Mouse (Mus musculus): ENCODE results near the gene Gm6614. TPM values are rescaled to one million over a fixed set of nuclear protein-coding genes. Genes with fewer than 3 reads are reported as not detected.

The Gm6614 gene
- not detected in 2 replicates for polyA plus RNA-seq (2012)

GRCm38 (mm10) chr6:142011364-142011955 is at the start of gene Gm6614:
Gene Gm6614, minus strand, starts transcription at chr6:142011414.
- TF ChIP-seq GATA1 (IDR thresholded peaks at IDR 0.05; ENCODE audit: low read length), result no peak

DNA sequence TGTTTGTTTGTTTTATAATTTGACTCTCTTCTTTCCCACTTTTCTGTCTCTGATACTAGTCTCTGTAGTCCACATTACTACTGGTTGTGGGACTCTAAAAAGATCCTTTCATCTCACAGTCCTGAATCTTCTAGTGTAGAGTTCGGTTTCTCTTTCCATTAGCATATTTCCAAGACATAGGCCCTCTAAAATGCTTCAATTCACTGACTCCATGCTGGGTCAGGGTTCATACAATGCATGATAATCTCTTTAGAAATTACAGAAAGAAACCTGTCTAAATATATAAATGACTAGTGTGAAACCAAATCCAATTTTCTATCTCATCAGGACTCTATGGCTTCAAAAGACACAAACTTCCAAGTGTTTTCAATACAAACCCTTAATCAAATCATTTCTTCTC is 36.5 kb upstream of the Gm6614 start:
- TF ChIP-seq GATA1 (IDR thresholded peaks at IDR 0.05; ENCODE audit: low read length), result no peak

- TF ChIP-seq GATA1 (IDR thresholded peaks at IDR 0.05; ENCODE audit: low read length), result no peak
Observed at GRCm38 (mm10) chr6:142045746-142046145, 34.5 kb upstream of the Gm6614 start.

- TF ChIP-seq GATA1 (IDR thresholded peaks at IDR 0.05; ENCODE audit: low read length), result no peak
Observed at GRCm38 (mm10) chr6:142041896-142042295, 30.7 kb upstream of the Gm6614 start.

- TF ChIP-seq GATA1 (IDR thresholded peaks at IDR 0.05; ENCODE audit: low read length), result no peak
Observed at GRCm38 (mm10) chr6:142040306-142041175, 29.3 kb upstream of the Gm6614 start.

GRCm38 (mm10) chr6:142035771-142036170 is 24.6 kb upstream of the Gm6614 start:
- no peak for TF ChIP-seq GATA1 (IDR thresholded peaks at IDR 0.05; ENCODE audit: low read length)

DNA sequence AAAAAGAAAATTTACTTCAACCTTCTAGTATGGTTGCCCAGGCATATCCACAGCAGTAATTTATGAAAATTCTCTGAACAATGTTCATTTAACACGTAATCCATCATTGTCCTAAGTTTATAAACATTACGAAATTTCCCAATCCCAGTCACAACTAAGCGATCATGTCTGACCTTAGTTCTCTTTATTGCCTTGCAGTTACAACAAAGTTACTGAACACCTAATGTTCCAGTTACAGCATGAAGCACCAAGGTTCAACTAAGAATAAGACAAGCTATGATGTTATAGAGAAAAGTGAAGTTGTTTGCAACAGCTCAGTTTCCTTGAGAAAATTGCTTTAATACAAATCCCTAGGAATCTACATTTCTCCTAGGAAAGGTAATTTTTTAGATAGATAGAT is 10.5 kb upstream of the Gm6614 start:
- TF ChIP-seq GATA1 (IDR thresholded peaks at IDR 0.05; ENCODE audit: low read length), result no peak

- no peak for TF ChIP-seq GATA1 (IDR thresholded peaks at IDR 0.05; ENCODE audit: low read length)
Observed at GRCm38 (mm10) chr6:141986772-141987171, 24.4 kb downstream of the Gm6614 start.

DNA sequence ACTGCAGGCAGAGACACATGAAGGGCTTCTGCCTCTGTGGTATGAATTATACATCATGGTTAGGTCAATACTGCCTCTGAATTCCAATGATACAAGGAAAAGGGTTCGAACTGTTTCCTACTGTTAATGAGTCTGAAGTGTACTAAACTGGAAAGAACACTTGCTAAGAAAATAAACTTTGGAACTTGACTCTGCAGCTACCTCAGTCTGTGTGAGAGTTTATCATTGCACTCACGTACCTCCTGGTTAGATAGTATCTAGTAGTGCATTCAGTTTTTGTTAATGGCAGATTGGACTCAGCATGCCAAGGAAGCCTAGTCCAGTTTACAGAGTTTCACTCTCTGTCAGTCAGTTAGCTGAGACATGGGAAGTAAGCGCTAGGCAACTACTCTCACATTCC is 26.6 kb downstream of the Gm6614 start:
- TF ChIP-seq GATA1 (IDR thresholded peaks at IDR 0.05; ENCODE audit: low read length), result no peak

- TF ChIP-seq GATA1 (IDR thresholded peaks at IDR 0.05; ENCODE audit: low read length), result no peak
Observed at GRCm38 (mm10) chr6:141962420-141962819, 48.8 kb downstream of the Gm6614 start.

DNA sequence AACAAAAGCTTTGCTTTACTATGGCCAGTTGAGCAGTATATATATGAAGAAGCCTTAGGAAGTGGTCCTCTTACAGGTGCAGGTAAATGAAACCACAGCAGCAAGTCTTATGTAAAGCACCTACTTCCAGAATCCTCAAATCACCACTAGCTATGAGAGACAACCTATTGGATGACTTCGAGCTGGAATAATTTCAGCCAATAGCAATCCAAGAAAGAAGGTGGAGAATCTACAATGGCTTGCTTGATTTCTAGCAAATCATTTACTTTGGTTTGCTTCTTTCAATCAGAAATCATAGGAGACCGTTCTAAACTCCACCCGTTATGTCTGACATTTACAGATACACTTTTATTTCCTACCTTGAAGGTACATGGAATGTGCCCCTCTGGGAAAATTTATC is 49.4 kb downstream of the Gm6614 start:
- no peak for TF ChIP-seq GATA1 (IDR thresholded peaks at IDR 0.05; ENCODE audit: low read length)

DNA sequence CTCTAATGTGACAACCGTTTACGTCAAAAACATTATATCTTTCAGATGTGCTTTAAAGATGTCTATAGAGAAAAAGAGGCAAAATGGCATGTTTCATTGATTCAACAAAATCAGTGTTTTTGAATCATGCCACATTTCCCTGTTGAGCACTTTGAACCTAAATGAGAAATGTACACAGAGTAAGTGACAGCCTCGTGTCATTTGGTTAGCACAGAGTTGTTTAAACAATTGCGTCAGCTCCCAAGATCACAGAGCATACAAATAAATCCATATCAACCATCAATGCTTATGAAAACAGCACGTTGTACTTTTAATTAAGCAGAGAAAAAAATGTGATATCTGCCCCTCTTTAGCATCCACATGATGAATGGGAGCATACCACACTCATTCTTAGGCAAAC is 50.7 kb downstream of the Gm6614 start:
- no peak for TF ChIP-seq GATA1 (IDR thresholded peaks at IDR 0.05; ENCODE audit: low read length)

DNA sequence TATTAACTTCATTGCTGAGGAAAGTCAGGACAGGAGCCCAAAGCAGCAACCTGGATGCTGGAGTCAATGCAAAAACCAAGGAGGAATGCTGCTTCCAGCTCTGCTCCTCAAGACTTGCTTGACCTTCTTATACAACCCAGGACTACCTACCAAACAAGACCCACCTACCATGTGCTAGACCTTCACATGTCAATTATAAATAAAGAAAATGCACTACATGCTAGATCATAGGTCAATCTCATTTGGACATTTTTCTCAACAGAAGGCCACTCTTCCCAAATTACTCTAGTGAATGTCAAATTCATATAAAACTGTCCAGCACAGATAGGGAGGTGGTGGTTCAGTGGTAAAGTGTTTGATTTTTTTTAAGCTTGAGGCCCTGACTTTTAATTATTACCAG is 64.4 kb downstream of the Gm6614 start, which contains the start of gene Slco1a1:
Gene Slco1a1 (minus strand): TSS at position 101 of the 400 bp plus-strand sequence.
- TF ChIP-seq GATA1 (IDR thresholded peaks at IDR 0.05; ENCODE audit: low read length), result no peak

DNA sequence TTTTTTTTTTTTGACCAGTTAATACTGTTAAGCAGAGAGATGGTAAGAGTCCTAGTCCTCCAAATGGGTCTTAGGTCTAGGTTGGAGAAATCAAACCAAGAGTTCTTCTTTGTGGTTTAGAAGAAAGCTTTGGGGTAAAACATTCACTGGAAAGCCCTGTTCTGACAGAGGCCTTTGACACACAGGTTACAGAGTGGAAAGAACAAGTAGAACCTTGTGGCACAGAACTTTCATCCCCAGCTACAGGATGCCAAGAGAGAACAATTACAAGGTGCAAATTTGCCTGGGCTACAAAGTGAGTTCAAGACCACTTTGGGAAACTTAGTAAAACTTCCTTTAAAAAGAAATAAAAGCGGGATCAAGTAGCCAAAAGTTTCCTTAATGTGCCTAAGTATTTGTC is 70.8 kb downstream of the Gm6614 start:
- TF ChIP-seq GATA1 (IDR thresholded peaks at IDR 0.05; ENCODE audit: low read length), result no peak

Other genes starting within 250 kb of the Gm6614 start
- not detected in 2 replicates for gene Gm5724, start 237.6 kb downstream of the Gm6614 start, polyA plus RNA-seq (2012)
- not detected in 2 replicates for gene Slco1a4, start 155.2 kb downstream of the Gm6614 start, polyA plus RNA-seq (2012)
- not detected in 2 replicates for gene Slco1a1, start 64.5 kb downstream of the Gm6614 start, polyA plus RNA-seq (2012)
- gene Slco1a6, start 197.1 kb upstream of the Gm6614 start, polyA plus RNA-seq (2012), result not detected in 2 replicates